Mouse (Mus musculus) lung, postnatal 14 days (tissue): Measurements from ENCODE around the gene Pfdn2.

ENCODE experiments used
- DNase-seq: peaks from one replicate; pipeline ENCODE4 v3.0.0; 2021

The Pfdn2 gene

DNA sequence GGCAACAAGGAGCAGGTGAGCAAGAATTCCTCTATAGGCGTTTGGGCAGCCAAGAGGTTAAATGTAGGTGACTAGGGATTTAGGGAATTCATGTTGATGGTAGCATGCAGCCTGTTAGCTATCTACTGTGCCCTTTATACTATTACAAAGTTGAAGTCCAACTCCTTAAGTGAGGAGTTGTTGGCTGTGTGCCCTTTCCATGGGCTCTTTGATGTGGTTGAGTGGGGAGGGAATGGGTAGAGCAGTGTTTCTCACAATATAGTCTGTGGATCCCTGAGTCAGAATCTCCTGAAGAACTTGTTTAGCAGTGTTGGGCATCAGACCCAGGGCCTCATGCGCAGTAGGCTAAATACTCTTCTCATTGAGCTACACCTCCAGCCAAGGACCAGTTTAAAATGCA is 11.3 kb downstream of the Pfdn2 start:
- DNase-seq, result no peak

- DNase-seq, result peak; percentile 33
Measured at GRCm38 (mm10) chr1:171358421-171358820, 13.0 kb downstream of the Pfdn2 start.

DNA sequence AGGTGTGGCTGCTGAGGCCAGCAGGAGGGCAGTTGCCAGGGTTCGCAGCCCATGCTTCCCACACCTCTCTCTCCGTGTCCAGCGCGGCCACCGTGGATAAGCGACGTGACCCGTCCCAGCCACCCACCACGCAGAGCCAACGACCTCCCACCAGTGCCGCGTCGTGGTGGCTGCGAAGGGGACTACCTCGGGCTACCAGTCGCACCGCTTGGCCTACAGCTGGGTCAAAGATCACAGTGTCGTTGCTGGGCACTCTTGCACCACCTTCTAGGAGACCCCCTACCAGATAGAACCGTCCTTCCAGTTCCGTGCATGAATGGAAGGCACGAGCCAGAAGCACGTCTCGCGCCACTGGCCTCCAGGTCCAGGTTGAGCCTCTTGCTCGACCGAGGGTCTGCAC is 14.8 kb downstream of the Pfdn2 start:
- no peak for DNase-seq

DNA sequence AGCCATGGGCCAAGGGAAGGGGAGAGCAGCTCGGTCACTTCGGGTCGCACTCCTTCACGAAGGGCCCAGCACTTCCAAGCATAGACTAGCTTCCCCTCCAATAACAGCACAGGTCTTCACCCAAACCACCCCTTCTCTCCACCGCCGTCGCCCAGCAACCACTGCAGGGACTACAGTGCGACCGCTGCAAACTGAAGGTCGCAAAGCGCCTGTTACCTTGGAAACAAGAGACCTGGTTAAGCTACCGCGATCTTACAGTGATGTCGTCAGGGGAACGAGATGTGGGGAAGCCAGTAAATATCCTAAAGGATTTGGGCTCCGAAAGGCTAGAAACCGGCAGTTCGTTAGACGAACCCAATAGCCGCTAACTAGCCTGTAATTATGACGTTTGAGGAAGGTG is 15.2 kb downstream of the Pfdn2 start, which contains the start of gene Klhdc9:
Gene Klhdc9 (minus strand): TSS at position 143 of the 400 bp plus-strand sequence.
- peak; percentile 75 for DNase-seq

DNA sequence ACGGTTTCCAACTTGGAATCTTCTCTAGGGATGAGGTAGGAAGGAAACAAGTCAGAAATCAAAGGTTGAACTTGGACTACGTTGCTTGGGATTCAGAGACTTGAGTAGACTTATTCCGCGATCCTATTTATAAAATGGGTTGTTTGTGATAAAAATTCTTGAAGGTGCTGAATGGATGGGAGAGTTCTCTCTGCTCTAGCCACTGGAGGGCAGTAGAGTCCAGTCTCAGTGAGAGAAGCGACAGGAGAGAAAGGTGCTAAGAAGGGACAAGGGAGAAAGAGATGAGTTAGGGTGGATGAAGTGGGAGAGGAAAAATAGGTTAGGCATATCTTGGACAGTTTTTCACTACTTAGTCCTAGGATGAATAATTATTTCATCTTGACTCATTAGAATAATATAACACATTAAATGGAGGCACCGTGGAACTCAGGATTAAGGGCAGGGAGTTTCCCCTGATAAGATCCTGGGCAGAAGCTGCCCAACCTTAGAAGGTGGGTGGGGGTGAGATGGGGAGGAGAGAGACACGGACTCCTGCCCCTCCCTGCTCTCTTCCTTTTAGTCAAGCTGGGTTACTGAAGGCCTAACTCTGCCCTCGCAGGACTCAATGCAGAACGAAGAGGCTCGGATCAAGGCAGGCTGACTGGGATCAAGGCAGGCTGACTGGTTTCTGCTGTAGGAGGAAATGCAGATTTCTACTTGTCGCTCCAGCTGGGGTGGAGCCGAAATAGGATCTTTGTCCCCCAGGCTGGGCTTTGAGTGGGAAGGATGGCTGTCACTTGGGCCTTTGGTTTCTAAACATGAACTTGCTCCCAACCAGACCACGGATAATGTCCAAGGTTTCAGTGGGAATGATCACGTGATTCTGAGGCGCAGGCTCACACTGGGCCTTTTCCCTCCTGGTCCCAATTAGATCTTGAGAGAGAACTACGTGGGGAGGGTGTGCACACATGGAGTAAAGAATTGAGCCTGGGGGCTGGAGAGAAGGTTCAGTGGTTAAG is 15.9 kb downstream of the Pfdn2 start:
- peak; percentile 80 for DNase-seq

DNA sequence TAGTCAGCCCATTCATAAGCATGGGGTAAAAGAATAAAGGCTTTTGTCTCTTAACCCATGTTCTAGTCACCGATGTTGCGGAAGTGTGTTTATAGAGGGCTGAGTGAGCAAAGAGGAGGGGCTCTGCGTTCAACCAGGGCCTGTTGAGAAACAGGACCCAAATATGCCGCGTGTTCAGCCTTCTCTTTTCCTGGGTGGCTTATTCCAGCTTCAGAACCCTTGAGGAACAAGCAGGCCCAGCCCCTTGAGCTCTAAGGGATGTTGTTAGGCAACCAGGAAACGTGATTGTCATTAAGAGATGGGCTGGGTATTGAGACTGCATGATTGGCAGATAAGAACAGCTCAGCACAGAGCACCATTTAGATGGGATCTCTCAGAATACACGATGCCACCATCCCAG is 20.5 kb downstream of the Pfdn2 start:
- no peak for DNase-seq

GRCm38 (mm10) chr1:171369845-171370556 is 24.5 kb downstream of the Pfdn2 start, which contains the start of gene Nectin4:
TSS of gene Nectin4 (plus strand) at chr1:171370099.
- peak; percentile 64 for DNase-seq

GRCm38 (mm10) chr1:171372880-171373279 is 27.4 kb downstream of the Pfdn2 start:
- DNase-seq, result no peak

- DNase-seq, result no peak
Measured at GRCm38 (mm10) chr1:171373946-171374345, 28.5 kb downstream of the Pfdn2 start.

GRCm38 (mm10) chr1:171375646-171376097 is 30.2 kb downstream of the Pfdn2 start:
- peak; percentile 76 for DNase-seq

DNA sequence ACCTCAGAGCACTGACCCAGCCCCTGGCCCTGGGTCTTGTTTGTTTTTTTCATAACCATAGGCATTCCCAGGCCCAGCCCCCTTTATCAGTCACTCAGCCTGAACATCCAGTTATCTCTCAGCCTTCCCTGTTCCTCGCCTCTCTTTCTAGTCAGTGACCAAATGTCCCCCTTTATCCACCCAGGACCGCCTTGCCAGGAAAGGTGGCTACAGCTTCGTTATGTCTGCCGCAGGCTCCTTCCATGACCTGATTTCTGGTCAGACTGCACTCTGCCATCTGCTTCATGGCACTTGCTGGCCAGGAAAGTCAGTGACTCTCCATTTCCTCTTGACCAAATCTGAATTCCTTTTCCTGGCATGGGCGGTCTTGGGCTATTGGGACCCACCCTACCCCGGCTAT is 32.8 kb downstream of the Pfdn2 start:
- DNase-seq, result no peak

- peak; percentile 87 for DNase-seq
Measured at GRCm38 (mm10) chr1:171379935-171380599, 34.6 kb downstream of the Pfdn2 start.

DNA sequence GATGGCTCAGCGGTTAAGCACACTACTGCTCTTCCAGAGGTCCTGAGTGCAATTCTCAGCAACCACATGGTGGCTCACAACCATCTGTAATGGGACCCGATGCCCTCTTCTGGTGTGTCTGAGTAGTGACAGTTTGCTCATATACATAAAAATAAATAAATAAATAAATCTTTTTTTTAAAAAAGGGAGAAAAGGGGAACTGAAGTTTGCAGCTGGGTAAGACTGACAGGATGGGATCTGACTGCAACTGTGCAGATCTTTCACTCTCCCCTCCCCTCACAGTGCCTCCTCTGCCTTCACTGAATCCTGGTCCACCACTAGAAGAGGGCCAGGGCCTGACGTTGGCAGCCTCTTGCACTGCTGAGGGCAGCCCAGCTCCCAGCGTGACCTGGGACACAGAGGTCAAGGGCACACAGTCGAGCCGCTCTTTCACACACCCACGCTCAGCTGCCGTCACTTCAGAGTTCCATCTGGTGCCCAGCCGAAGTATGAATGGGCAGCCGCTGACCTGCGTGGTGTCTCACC is 36.7 kb downstream of the Pfdn2 start:
- DNase-seq, result no peak

DNA sequence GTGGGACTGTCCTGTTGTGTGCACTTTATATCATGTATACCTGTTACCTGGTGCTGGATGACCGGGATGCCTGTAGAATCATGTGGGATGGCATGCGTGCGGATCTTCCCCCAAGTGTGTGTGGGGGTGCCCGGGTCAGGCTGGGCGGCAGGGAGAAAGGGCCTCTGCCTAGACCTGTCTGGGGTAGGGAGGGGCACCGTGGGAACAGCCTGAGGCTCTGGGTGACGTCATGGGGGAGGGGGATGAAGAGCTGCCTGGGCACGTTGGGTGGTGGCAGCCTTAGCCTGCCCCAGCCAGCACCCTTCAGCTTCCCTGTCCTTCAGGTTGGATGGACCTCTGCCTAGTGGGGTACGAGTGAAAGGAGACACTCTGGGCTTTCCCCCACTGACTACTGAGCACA is 38.9 kb downstream of the Pfdn2 start:
- no peak for DNase-seq

GRCm38 (mm10) chr1:171385171-171385570 is 39.7 kb downstream of the Pfdn2 start:
- DNase-seq, result no peak

GRCm38 (mm10) chr1:171387099-171387498 is 41.6 kb downstream of the Pfdn2 start:
- DNase-seq, result no peak

GRCm38 (mm10) chr1:171388376-171389102 is 43.1 kb downstream of the Pfdn2 start, which contains the start of gene Arhgap30:
TSS of gene Arhgap30 (plus strand) at chr1:171388954.
- DNase-seq, result peak; percentile 51

GRCm38 (mm10) chr1:171390101-171390500 is 44.6 kb downstream of the Pfdn2 start:
- DNase-seq, result peak; percentile 49

DNA sequence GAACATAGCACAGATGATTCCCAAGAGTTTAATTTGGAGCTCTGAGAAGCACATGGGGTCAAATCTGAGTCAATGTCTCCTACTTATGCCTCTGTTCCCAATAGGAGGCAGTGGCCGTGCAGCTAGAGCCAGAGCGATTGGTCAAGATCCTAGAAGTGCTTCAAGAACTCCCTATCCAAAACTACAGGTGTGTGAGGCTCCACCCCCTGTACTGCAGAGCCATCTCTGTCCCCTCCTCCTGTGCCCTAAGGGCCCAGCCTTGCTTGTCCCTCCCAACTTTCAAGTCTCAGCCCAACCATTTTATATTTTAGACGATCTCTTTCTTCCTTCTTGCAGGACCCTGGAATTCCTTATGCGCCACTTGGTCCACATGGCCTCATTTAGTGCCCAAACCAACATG is 56.4 kb downstream of the Pfdn2 start:
- DNase-seq, result no peak

DNA sequence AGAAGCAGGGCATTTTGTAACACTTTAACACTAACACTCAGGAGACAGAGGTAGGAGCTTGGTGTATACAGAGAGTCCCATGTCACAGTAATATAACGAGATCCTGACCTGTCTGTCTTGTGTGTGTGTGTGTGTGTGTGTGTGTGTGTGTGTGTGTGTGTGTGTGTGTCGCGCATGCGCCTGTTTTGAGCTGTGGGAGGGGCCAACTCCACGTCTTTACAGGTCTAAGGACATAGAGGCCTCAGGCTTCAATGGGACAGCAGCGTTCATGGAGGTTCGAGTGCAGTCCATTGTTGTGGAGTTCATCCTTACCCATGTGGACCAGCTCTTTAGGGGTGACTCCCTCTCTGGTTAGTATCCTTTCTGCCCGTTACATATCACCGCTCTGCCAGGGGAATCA is 57.5 kb downstream of the Pfdn2 start:
- DNase-seq, result no peak

DNA sequence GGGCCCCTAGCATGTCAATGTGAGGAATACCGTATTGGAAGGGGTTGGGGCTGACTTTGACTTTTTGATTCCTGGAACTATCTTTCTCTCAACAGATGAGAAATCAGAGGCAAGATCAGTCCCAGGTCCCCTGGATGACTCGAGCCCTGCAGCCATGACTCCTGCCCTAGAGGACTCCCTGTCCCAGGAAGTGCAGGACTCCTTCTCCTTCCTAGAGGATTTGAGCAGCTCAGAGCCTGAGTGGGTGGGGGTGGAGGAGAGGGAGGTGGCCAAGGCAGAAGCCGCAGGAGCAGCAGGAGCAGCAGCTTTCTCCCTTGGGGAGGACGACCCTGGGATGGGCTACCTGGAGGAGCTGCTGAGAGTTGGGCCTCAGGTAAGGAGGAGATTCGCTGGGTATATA is 61.8 kb downstream of the Pfdn2 start:
- no peak for DNase-seq
